Mouse (Mus musculus) G1E-ER4 (cell line): ENCODE data around the gene Cript. TPM values are rescaled to one million over a fixed set of nuclear protein-coding genes. Genes with fewer than 3 reads are reported as not detected.

Experiments
- GATA1 ChIP-seq: IDR thresholded peaks from one replicate; pipeline ENCODE4 v1.8.0; 2012; ENCODE audit warnings: low read length, inconsistent platforms
- polyA plus RNA-seq: library from polyadenylated mRNA; stranded (reverse); fragments of >175 nt; gene quantifications from 2 replicates; pipeline ENCODE4 v1.2.3, GENCODE M21; 2012

Cript gene
- polyA plus RNA-seq, 1 experiment = 3.1 TPM

DNA sequence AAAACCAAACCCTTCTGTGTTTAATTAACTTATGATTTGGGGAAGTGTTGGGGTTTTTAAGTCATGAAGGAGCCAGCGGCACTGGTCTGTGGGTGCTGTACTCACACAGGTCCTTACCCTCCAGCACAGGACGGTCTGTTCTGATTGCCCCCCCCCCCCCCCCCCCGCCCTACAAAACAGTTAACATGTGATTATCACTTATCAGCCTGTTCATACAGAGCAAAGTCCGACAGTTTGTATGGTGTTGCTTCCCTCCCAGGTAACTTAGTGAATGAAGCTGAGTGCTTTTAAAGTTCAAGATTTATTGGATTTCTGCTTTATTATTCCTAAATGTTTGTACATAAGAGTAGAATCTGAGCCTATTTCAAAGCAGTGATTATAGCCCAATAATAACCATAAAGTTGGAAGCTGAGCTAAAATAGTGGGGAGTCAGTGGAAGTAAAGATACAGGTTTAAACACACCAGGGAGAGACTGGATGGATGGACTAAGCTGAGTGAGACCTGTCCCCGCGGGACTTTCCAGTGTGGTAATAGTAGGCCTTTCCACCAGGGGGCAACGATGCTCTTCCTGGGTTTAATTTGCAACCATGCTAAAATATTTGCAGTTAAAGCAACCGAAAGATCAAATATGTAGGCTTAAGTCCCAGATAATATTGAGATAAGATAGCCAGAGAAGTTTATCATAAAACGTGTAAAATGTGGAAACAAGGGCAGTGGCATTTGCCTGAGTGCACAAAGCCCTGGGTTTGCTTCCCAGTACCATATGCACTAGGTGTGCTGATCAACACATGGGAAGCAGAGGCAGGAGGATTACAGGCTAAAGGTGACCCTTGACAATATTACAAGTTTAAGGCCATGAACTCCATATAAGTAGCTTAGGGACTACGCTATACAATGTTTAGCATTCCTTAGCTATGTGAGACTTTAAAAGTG, 11.1 kb downstream of the Cript start:
- TF ChIP-seq GATA1 = no peak

DNA sequence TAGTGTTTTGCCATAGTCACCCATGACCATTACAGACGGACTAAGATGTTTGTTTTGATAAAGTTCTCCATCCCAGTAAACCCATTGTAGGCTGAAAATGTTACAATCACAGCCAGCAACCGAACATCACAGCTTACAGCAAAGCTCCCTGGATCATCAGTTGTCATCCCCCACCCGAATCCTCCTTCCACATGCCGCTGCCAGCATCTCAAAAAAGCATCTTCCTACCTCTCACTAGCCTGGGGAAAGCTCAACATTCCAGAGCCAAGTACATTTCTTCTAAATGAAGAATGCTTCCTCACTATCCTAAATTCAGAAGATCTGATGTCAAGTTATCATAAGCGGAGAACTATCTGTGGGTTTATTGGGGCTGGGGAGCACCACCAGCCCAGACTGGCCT, 13.1 kb downstream of the Cript start:
- no peak for TF ChIP-seq GATA1

DNA sequence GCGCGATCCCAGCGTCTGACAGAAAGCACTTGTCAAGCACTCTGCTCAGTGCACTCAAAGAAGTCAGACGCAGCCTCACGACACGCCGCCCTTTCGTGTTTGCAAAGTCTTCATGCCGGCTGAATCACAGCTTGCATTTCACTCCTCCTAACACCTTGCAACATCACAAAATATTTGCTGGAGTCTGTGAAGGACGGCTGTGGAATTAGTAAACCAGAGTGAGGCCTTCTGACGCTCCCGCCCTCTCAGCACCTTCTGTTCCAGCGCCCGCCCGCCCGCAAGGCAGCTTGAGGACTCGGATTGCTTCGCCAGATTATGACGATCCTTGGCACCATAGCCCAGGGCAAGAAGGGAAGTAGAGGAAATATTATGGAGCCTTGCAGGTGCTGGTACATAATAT, 16.4 kb downstream of the Cript start:
- TF ChIP-seq GATA1 = no peak

DNA sequence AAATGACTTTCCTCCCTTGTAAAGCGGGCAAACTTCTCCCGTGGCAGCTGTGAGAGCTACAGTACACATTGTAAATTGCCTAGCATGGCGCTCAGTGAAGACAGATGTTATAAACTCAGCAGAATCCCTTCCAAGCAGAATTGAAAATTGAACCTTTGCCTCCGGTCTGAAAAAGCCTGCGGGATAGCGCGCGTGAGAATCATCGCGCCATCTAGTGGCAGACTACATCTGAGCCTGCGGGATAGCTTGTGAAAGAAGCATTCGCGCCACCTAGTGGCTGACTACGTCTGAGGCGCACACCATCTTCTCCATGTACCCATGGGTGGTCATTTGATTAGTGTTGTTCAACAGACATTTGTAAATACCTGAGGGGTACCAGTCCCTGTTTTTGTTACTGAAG, 19.0 kb downstream of the Cript start:
- TF ChIP-seq GATA1 = no peak

DNA sequence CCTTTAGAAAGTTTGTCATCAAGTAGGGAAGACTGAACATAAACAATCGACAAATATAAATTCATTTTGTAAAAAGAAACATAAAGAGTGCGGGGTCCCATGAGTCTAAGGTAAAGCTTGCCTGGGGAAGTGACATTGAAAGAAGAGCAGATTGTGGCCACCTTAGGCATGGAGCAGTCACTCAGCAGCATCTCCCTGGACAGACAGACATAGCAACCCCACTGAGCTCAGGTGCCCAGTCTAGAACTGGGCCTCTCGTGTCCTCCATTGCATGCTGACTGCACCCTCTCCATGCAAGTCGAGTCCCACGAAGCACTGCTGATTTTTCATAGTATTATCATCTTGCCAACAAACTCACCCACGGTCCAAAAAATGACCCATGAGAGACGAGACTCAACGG, 19.4 kb downstream of the Cript start:
- no peak for TF ChIP-seq GATA1

DNA sequence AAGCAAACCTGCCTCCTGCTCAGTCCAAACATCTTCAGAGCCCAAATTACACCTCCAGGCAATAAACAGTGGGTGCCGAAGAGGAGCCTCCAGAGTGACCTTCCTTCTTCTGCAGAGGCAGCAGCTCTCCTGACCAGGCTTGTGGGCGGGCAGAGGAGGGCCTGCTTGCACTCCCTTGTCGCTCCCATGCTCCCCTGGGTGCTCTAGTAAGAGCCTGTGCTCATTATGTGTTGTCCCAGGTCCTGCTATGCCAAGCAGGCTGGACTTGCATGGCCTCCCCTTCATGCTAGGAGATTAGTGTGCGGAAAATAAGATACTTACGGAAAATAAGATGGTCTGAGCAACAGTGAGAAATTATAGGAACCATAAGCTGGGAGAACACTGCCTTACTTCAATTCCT, 24.3 kb downstream of the Cript start:
- no peak for TF ChIP-seq GATA1

DNA sequence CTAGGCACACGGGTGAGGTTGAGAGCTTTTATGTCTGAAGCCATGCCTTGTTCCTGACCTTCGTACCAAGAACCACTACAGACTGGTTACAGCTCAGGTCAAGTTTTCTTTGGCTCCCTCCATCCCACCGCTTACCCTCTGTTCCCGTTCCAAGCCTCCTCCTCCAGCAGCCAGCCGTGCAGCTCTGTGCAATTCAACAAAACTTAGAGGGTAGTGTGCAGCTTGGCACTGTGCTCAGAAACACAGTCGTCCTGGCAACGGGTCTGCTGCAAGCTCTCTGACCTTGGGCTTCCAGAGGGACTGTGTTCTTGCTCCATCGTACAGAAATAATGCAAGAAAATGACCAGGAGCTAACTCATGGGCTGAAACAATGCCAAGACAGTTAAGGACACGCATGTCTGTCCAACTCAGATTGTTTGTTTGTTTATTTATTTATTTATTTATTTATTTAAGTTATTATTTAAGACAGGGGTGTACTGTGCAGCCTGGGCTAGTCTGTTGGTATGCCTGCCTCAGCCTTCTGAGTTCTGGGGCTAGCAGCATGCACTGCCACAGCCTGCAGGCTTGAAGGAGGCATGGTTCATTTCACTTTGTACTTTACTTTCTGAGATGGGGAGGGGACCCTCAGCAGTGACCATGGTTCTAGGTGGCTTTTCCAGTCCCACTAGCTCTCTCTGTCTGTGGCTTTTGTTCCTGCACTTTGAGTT, 25.3 kb downstream of the Cript start:
- no peak for TF ChIP-seq GATA1

DNA sequence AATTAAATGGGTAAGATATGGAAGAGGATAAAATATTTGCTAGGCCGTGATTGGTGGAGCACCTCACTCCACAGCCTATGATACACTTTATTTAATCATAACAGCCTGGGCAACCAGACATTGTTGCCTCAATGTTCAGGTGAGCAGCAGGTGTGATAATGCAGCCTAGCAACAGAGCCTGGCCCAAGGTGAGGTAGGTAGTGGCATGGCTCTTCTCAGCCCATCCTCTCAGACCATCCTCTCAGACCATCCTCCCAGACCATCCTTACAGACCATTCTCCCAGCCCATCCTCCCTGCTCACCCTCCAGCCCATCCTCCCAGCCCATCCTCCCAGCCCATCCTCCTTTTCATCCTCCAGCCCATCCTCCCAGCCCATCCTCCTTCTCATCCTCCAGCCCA, 26.3 kb downstream of the Cript start:
- no peak for TF ChIP-seq GATA1

DNA sequence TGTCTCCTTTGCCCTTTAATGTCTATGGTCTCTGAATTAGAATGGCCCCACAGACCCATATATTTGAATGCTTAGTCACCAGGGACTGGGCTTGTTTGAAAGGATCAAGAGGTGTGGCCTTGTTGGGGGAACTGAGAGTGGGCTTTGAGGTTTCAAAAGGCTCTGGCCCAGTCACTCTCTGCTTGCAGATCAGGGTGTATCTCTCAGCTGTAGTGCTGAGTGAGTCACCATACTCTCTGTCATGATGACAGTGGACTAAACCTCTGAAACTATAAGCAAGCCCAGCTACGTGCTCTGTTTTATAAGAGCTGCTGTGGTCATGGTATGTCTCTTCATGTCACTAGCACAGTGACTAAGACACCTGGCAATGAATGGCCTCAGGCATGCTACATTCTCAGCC, 27.1 kb downstream of the Cript start:
- TF ChIP-seq GATA1 = no peak

DNA sequence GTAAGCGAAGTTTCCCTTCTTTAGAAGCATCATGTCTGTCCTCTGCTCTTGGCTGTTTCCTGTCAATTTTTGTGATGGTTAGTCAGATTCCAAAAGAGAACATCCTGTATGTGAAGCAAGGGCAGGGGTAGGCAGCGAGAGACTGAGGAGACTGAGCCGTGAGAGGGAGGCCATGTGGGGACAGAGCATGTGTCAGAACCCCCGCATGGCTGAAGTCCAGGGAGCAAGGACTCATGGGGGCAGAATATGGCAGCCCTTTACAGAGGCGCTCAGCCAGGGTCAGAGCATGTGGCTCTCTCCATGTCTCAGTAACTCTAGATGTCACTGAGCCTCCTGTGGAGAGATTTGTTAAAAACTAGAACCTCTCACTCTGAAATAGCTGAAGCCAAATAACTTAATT, 28.6 kb downstream of the Cript start:
- TF ChIP-seq GATA1 = no peak

DNA sequence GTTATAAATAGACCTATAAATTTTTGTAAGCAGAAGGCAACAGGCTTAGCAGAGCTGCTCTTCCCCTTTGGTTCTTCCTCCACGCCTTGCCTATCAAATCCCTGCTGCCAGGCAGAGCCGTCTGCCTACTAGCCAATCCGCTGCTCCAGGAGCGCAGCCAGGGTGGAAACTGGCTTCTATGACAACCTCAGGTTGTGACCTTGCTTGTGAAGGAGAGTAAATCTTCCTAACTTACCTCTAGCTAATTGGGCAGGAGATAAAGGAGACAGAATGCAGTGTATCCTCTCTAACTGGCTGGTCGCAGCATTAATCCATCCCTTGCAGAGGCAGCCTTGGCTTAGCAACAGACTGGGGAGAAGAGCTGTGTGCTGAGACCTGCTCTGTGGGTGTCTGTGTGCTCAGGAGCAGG, 29.7 kb downstream of the Cript start:
- no peak for TF ChIP-seq GATA1

DNA sequence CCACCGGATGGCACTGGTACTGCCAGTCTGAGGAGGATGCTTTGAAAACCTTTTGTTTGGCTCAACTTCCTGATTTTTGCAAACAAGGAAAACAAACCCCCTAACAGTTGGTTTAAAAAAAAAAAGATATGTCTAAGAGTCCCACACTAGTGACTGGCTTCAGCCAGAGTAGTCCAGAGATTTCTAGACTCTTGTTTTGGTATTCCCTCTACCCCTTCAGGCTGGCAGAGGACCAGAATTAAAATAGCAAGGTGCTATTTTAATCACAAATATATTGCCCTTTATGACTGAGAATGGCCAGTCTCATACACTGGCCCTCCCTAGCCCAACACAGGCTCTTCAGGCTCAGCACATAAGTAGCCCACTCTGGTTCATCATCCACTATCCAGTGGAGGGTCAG, 30.3 kb downstream of the Cript start:
- no peak for TF ChIP-seq GATA1

DNA sequence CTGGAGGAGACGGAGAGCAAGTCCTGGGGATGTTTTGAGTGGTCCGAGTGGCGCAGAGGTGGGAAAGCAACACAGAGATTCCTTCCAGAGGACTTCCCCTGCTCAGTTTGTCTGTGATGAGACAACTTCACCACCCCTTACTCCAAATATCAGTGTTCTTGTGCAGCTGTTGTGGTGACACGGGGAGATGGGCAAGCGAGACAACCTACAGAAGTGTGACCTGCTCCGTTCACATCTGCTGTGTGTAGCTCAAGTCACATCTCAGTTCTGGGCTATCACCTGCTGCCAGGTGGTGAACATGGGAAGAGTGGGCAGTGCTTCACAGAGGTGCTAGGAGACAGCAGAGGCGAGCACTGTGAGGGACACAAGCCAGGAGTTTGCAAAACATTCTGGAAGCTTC, 31.4 kb downstream of the Cript start:
- no peak for TF ChIP-seq GATA1

DNA sequence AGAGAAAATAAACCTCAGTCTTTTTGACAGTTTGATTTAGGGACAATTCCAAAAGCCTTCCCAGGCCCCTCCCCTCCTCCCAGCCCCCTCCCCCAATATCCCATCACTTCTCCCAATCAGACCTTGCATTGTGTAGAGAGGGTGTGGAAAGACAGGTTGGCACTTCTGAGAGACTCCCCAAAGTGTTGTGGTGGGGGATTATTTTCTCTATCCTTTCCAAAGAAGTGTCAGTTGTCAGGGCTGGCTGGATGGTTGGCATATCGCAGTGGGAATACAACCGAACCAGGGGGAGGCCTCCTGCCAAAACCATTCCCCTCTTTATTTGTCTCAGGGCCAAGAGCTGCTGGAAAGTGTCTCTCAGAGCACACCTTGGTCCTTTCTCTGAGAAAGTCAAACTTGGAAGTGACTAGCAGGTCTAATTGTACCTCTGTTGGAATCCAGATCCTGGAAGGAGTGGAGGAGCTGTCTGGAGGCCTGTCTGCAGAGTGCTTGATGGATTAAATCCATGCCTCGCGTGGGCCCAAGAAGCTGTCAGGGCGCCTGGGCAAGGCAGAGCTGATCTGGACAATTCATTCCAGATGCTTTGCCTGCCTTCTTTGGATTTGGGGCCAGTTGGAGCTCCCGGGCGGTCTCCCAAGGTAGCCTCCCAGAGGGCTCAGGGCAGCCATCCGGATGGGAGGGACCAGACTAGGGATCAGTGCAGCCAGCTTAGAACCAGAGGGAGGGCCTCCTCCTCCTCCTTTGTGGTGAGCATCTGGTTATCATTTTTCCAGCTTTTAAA, 32.3 kb downstream of the Cript start:
- TF ChIP-seq GATA1 = no peak

DNA sequence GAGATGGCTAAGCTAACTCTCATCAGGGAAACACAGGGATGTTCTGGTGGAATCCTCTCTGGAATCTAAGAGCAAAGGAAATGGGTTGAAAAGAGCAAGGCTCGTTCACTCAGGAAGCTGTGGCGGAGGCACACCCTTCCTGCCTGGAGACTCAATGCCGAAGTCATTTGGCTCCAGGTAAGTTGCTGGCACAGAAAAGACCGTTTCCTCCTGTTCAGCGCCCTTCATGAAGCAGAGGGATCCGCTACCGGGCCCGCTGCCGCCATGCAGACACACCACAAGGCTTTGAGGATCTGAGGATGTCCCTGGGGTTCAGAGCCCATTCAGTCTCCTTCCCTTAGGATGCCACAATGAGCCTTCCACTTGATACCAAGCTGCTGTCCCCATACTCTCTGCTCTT, 37.3 kb downstream of the Cript start:
- TF ChIP-seq GATA1 = no peak

DNA sequence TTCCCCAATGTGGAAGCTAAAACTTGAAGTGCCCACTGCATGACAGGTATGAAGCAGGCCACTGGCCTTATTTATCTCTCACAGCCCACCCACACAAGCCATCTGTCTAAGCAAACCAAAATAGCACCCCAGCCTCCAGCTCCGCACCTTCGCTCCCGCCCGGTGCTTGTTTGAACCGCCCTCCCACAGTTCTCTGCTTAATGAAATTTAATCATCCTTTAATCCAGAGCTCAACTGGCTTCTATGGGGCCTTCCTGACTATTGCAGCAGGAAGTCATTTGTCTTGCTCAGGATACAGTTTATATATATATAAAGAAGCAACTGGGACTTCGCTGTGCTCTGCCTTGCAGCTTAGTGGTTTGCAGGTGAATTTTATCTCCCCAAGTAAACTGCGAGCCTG, 38.1 kb downstream of the Cript start:
- no peak for TF ChIP-seq GATA1
